Mouse (Mus musculus): ENCODE measurements at regions not wholly inside any gene's neighbourhood (a gene's known extent, or its start where the extent isn't known, plus 50 kb on each side); places are given as distances from the start of the nearest gene placed in this dataset.
A peak's percentile ranks its signal among the peaks of the same experiment; 100 is the strongest.

DNA sequence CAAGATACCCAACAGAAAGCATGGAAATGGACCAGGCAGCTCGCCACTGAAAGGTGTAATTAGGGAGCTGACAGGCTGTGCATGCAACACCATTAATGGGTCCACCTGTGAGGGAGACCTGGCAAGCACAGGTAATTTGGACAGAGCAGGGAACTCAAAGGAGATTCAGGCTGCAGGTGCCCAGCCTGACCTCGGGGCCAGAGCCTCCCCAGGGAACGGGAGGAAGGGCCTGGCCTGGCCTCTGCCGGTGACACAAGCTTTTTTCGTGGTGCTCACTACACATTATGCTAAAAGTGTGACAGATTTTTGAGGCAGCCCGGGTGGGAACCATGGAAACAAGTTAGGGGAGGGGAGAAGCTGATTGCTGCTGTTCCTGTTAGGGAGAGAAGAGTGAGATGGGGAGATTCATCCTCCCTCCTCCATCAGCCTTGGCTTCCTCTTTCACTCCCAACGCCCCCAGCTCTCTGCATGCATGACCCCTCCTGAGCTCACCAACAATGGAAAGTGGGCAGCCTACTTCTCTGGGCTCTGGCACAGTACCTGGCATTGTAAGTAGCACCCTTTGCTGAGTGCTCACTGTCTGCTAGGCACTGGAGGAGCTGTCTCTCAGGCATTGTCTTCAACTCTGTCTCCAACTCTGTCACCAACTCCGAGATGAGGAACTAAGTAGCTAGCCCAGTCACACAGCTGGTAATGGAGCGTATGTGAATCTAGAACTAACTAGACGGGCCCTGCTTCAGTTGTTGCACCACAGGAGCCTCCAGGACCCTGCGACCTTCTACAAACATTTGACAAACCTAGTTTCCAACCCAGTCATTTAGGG lies 218.9 kb upstream of the Nxpe4 start:
- no peak overlapping the region for H3K4me2 ChIP-seq (ENCODE audit: low read depth)
- no peak overlapping the region for H3K9ac ChIP-seq
- H3K4me3 ChIP-seq (ENCODE audit: low read depth, low read length) = no peak overlapping the region
- no peak for TF ChIP-seq CTCF (IDR thresholded peaks at IDR 0.05; ENCODE audit: low read depth)
- no peaks in the 10 kb centered on the region for H3K9me3 ChIP-seq (ENCODE audit: low read length)
- peaks cover 12% of the 10 kb centered on the region for H3K4me1 ChIP-seq (ENCODE audit: insufficient read depth)
- no peaks in the 10 kb centered on the region for H3K27me3 ChIP-seq (ENCODE audit: insufficient read depth, low read length)
- peak; percentile 82 for DNase-seq
- H3K27ac ChIP-seq (ENCODE audit: low read depth, low read length) = peak overlapping the region; percentile 55
- no peaks in the 10 kb centered on the region for H3K36me3 ChIP-seq (ENCODE audit: insufficient read depth)
- ATAC-seq = peak; percentile 95
- whole genome bisulfite sequencing = 31% methylated on average over 11 of the region's 11 CpGs

DNA sequence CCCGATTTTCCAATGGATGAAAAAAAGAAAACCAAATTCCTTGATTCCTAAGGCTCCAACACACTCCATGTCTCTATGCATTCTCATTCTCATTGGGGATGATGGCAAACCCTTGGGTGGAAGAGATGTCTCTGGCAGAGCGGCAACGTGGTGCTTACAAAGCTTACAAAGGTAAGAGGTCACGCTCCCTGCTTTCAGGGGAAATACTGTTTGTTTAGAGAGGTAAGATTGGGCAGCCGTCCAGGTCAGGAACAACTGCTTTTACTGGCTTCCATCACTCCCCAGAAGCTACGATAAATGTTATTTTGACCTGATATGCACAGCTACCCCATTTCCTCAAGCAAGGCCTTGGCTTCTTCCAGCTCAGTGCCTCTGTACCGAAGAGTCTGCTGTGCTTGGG lies 215.6 kb upstream of the Nxpe4 start:
- H3K4me3 ChIP-seq (ENCODE audit: low read depth, low read length) = no peak overlapping the region
- no peaks in the 10 kb centered on the region for H3K9me3 ChIP-seq (ENCODE audit: low read length)
- H3K4me1 ChIP-seq (ENCODE audit: insufficient read depth) = peaks cover 12% of the 10 kb centered on the region
- H3K4me2 ChIP-seq (ENCODE audit: low read depth) = no peak overlapping the region
- H3K36me3 ChIP-seq (ENCODE audit: insufficient read depth) = no peaks in the 10 kb centered on the region
- WGBS = 85% methylated on average over 7 of the region's 7 CpGs
- H3K27me3 ChIP-seq (ENCODE audit: insufficient read depth, low read length) = no peaks in the 10 kb centered on the region
- TF ChIP-seq CTCF (IDR thresholded peaks at IDR 0.05; ENCODE audit: low read depth) = no peak
- ATAC-seq (no peak), DNase-seq (no peak)
- H3K9ac ChIP-seq = no peak overlapping the region
- H3K27ac ChIP-seq (ENCODE audit: low read depth, low read length) = no peak overlapping the region

DNA sequence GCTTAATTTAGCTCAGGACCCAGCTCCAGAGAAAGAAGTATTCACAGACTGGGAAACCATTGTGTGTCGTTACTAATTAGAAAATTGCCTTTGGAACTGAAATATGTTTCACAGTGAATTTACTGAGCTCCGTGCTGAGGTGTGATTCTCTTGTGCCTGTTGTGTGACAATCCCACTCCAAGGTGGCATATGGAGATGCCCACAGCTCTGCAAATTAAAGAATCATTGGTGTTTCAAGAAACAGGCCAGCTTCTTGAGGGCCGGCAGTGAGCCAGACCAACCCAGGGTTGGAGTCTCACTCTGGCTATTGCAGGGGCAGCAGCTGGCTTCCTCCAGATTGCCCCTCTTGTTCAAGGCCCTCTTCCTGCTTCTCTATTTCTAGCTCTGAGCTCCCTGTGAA lies 203.9 kb upstream of the Nxpe4 start:
- Histone ChIP-seq H3K9ac (no peak overlapping the region), H3K27ac (ENCODE audit: low read depth, low read length) (no peak overlapping the region), H3K27me3 (ENCODE audit: insufficient read depth, low read length) (no peaks in the 10 kb centered on the region), H3K4me2 (ENCODE audit: low read depth) (no peak overlapping the region), H3K9me3 (ENCODE audit: low read length) (0 out of 2 replicates have a peak, but pooled peaks cover 4% of the 10 kb centered on the region), H3K4me3 (ENCODE audit: low read depth, low read length) (no peak overlapping the region), H3K36me3 (ENCODE audit: insufficient read depth) (no peaks in the 10 kb centered on the region), H3K4me1 (ENCODE audit: insufficient read depth) (no peaks in the 10 kb centered on the region)
- ATAC-seq (peak; percentile 18; the same call in 1 of the 2 replicates), DNase-seq (no peak)
- TF ChIP-seq CTCF (IDR thresholded peaks at IDR 0.05; ENCODE audit: low read depth) = no peak
- WGBS = 44% methylated on average over 3 of the region's 3 CpGs

DNA sequence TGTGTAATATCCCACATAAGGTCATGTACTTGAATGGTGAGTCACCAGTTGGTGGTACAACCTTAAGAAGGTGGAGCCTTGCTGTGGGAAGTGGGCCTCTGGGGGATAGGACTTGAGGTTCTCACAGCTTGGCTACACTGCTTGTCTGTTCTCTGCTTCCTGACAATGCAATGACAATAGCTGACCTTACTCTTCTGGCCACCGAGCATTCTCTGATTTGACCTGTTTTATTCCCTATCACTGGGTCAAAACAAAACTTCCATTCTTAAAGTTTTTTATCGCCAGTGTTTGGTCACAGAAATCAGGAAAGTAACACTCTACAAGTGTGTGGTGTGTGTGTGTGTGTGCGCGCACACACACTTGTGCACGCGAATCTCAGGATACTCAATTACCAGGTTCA lies 203.0 kb upstream of the Nxpe4 start:
- ATAC-seq (no peak), DNase-seq (no peak)
- Histone ChIP-seq H3K9ac (no peak overlapping the region), H3K4me3 (ENCODE audit: low read depth, low read length) (no peak overlapping the region), H3K27me3 (ENCODE audit: insufficient read depth, low read length) (no peaks in the 10 kb centered on the region), H3K36me3 (ENCODE audit: insufficient read depth) (no peaks in the 10 kb centered on the region), H3K9me3 (ENCODE audit: low read length) (0 out of 2 replicates have a peak, but pooled peaks cover under 1% of the 10 kb centered on the region), H3K27ac (ENCODE audit: low read depth, low read length) (no peak overlapping the region), H3K4me1 (ENCODE audit: insufficient read depth) (no peaks in the 10 kb centered on the region), H3K4me2 (ENCODE audit: low read depth) (no peak overlapping the region)
- WGBS = 92% methylated on average over 6 of the region's 6 CpGs
- no peak for TF ChIP-seq CTCF (IDR thresholded peaks at IDR 0.05; ENCODE audit: low read depth)

DNA sequence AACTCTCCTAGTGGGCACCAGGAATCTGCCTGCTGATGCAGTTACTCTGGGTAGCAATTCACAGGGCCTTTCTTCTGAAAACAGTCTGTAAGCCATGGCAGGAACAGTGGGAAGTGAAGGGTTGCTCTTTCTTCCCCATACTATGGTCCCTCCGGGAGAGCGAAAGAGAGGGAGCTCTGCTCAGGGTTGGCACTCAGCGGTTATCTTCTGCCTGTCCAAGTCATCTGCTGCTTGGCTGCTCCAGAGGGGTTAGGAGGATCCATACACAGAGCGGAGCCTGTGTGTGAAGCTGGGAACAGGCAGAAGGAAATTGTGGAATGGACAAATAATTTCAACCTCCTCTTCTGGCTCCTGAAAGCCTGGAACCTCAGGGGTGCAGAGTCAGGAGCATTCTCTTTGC lies 200.6 kb upstream of the Nxpe4 start:
- no peak for TF ChIP-seq CTCF (IDR thresholded peaks at IDR 0.05; ENCODE audit: low read depth)
- Histone ChIP-seq H3K4me2 (ENCODE audit: low read depth) (no peak overlapping the region), H3K27ac (ENCODE audit: low read depth, low read length) (no peak overlapping the region), H3K27me3 (ENCODE audit: insufficient read depth, low read length) (no peaks in the 10 kb centered on the region), H3K4me3 (ENCODE audit: low read depth, low read length) (no peak overlapping the region), H3K9me3 (ENCODE audit: low read length) (no peaks in the 10 kb centered on the region), H3K36me3 (ENCODE audit: insufficient read depth) (no peaks in the 10 kb centered on the region), H3K9ac (no peak overlapping the region), H3K4me1 (ENCODE audit: insufficient read depth) (no peaks in the 10 kb centered on the region)
- 76% methylated on average over 4 of the region's 4 CpGs for WGBS
- ATAC-seq = no peak
- no peak for DNase-seq

DNA sequence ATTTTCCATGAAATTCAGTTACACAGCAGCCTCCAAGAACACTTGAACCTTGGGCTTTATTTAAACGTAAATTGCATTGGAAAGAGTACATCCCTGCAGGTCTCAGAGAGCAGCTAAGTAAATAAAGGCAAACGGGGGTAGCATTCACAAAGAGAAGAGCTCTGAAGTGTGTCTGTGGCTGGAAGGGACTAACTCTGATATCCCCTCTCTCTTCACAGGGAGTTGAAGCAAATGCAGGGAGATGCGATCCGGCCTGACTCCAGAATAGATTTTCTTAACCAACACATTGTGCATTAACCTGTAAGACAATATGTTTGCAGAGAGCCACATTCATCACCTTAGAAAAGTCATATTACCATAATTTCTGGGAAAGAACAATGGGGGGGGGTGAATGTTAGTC lies 199.7 kb upstream of the Nxpe4 start:
- TF ChIP-seq CTCF (IDR thresholded peaks at IDR 0.05; ENCODE audit: low read depth) = no peak
- Histone ChIP-seq H3K4me1 (ENCODE audit: insufficient read depth) (no peaks in the 10 kb centered on the region), H3K4me3 (ENCODE audit: low read depth, low read length) (no peak overlapping the region), H3K9me3 (ENCODE audit: low read length) (no peaks in the 10 kb centered on the region), H3K36me3 (ENCODE audit: insufficient read depth) (no peaks in the 10 kb centered on the region), H3K9ac (no peak overlapping the region), H3K27me3 (ENCODE audit: insufficient read depth, low read length) (no peaks in the 10 kb centered on the region), H3K4me2 (ENCODE audit: low read depth) (no peak overlapping the region), H3K27ac (ENCODE audit: low read depth, low read length) (no peak overlapping the region)
- no peak for ATAC-seq
- WGBS = 63% methylated on average over 4 of the region's 4 CpGs
- no peak for DNase-seq

DNA sequence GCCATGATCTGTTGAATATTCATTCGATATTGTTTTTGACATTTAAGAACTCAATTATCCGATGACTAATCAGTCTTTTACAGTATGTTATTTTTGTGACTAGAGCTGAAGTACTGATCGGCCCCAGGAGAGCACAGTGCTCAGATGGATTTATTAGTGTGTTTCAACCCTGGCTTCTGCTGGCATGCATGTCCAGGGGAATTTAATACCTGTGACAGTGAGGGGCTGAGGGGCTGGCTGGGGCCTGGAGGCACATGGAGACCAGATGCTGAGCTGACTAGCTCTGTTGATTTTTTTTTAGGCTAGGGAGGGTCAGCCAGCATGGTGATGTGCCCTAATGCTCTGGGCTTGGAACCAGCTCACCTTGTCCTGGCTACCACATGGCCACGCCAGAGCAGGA lies 199.2 kb upstream of the Nxpe4 start:
- Histone ChIP-seq H3K27ac (ENCODE audit: low read depth, low read length) (no peak overlapping the region), H3K4me3 (ENCODE audit: low read depth, low read length) (no peak overlapping the region), H3K27me3 (ENCODE audit: insufficient read depth, low read length) (no peaks in the 10 kb centered on the region), H3K4me2 (ENCODE audit: low read depth) (no peak overlapping the region), H3K9me3 (ENCODE audit: low read length) (no peaks in the 10 kb centered on the region), H3K4me1 (ENCODE audit: insufficient read depth) (no peaks in the 10 kb centered on the region), H3K9ac (no peak overlapping the region), H3K36me3 (ENCODE audit: insufficient read depth) (no peaks in the 10 kb centered on the region)
- no peak for TF ChIP-seq CTCF (IDR thresholded peaks at IDR 0.05; ENCODE audit: low read depth)
- DNase-seq (no peak), ATAC-seq (peak; percentile 69; the same call in 1 of the 2 replicates)
- WGBS = 60% methylated on average over 4 of the region's 4 CpGs

Measured in forebrain, postnatal 0 days (tissue).